Mouse (Mus musculus): ENCODE data around the gene Cst13. TPM values are rescaled to one million over a fixed set of nuclear protein-coding genes. Genes with fewer than 3 reads are reported as not detected.

Gene Cst13
- polyA plus RNA-seq, 1 experiment from 2014 or later = not detected

Other genes starting within 250 kb of the Cst13 start
- 66.4 and 67.0 TPM in 2 replicates for gene Nxt1, start 147.5 kb upstream of the Cst13 start, polyA plus RNA-seq (2015; fragmentation: Nextera tagmentation; extraction: Ambion mirVana)
- gene Gzf1, start 139.1 kb upstream of the Cst13 start, polyA plus RNA-seq (2015; fragmentation: Nextera tagmentation; extraction: Ambion mirVana) = 18.9 and 19.6 TPM in 2 replicates
- 4.9 TPM in 2 replicates for gene Napb, start 87.6 kb upstream of the Cst13 start, polyA plus RNA-seq (2015; fragmentation: Nextera tagmentation; extraction: Ambion mirVana)
- gene Cstl1, start 69.7 kb upstream of the Cst13 start, polyA plus RNA-seq (2015; fragmentation: Nextera tagmentation; extraction: Ambion mirVana) = not detected in 2 replicates
- gene Cst11, start 48.6 kb upstream of the Cst13 start, polyA plus RNA-seq (2015; fragmentation: Nextera tagmentation; extraction: Ambion mirVana) = not detected in 2 replicates
- gene 8030411F24Rik, start 38.1 kb upstream of the Cst13 start, polyA plus RNA-seq (2015; fragmentation: Nextera tagmentation; extraction: Ambion mirVana) = not detected in 2 replicates
- gene Cst12, start 30.7 kb upstream of the Cst13 start, polyA plus RNA-seq (2015; fragmentation: Nextera tagmentation; extraction: Ambion mirVana) = not detected in 2 replicates
- 2.5 and 4.3 TPM in 2 replicates for gene Cst8, start 21.3 kb upstream of the Cst13 start, polyA plus RNA-seq (2015; fragmentation: Nextera tagmentation; extraction: Ambion mirVana)
- gene Cst9, start 15.1 kb downstream of the Cst13 start, polyA plus RNA-seq (2015; fragmentation: Nextera tagmentation; extraction: Ambion mirVana) = not detected in 2 replicates
- gene 9230104L09Rik, start 45.0 kb downstream of the Cst13 start, polyA plus RNA-seq (2015; fragmentation: Nextera tagmentation; extraction: Ambion mirVana) = not detected in 2 replicates
- gene Cst3, start 55.6 kb downstream of the Cst13 start, polyA plus RNA-seq (2015; fragmentation: Nextera tagmentation; extraction: Ambion mirVana) = 470 and 499 TPM in 2 replicates
- not detected in 2 replicates for gene Gm1330, start 183.2 kb downstream of the Cst13 start, polyA plus RNA-seq (2015; fragmentation: Nextera tagmentation; extraction: Ambion mirVana)
- not detected in 2 replicates for gene Gm10750, start 197.2 kb downstream of the Cst13 start, polyA plus RNA-seq (2015; fragmentation: Nextera tagmentation; extraction: Ambion mirVana)

All from stomach, embryonic 16.5 days (tissue).